Mouse (Mus musculus): ENCODE measurements around the gene Fbxo27.
"Not testable (repeated sequence)": the region's sequence is repeated elsewhere in the genome, so short reads cannot be mapped to it uniquely, and the experiment has no call there.

- TF ChIP-seq POLR2A (IDR thresholded peaks at IDR 0.05; ENCODE audit: low read depth, low read length); CTCF (IDR thresholded peaks at IDR 0.05; ENCODE audit: extremely low read depth, insufficient read depth, insufficient read length, insufficient replicate concordance): not testable (repeated sequence)
These were observed 19.9 kb upstream of the Fbxo27 start for GRCm38 (mm10) chr7:28672786-28673185.

Data from spleen, adult 2 months (tissue).